8 mouse cellular contexts compared by ENCODE assay signal in genomic region chr7:97078685-97079084, GRCm38 (mm10).
"Had no signal": no experiment of that assay in that cellular context is flagged by ENCODE, and none has a peak within 500 bp of the region (broad histone marks: within the 10 kb centered on the region; RNA-seq: fewer than 3 reads in every experiment).

No protein-coding gene starts in this region.

- H3K27ac ChIP-seq: intestine, embryonic 15.5 days; liver, embryonic 12.5 days; midbrain, embryonic 10.5 days; stomach, embryonic 15.5 days had no signal

- DNase-seq: thymus, adult 2 months; thymus, postnatal 25 days had no signal

- H3K4me3 ChIP-seq: intestine, embryonic 15.5 days; limb, embryonic 15.5 days; liver, embryonic 12.5 days; midbrain, embryonic 10.5 days; stomach, embryonic 15.5 days had no signal

- H3K9ac ChIP-seq: intestine, embryonic 15.5 days; limb, embryonic 15.5 days; liver, embryonic 12.5 days; lung, embryonic 14.5 days; stomach, embryonic 15.5 days had no signal

- H3K9me3 ChIP-seq: intestine, embryonic 15.5 days; limb, embryonic 15.5 days; liver, embryonic 12.5 days; midbrain, embryonic 10.5 days; stomach, embryonic 15.5 days had no signal

- H3K27me3 ChIP-seq: intestine, embryonic 15.5 days; limb, embryonic 15.5 days; liver, embryonic 12.5 days; stomach, embryonic 15.5 days had no signal

- H3K36me3 ChIP-seq: intestine, embryonic 15.5 days; limb, embryonic 15.5 days; liver, embryonic 12.5 days; midbrain, embryonic 10.5 days; stomach, embryonic 15.5 days had no signal

- H3K4me2 ChIP-seq: intestine, embryonic 15.5 days; limb, embryonic 15.5 days; liver, embryonic 12.5 days; lung, embryonic 14.5 days; stomach, embryonic 15.5 days had no signal

- ATAC-seq: intestine, embryonic 15.5 days; liver, embryonic 12.5 days had no signal
